Mouse (Mus musculus): ENCODE measurements around the gene Hist1h2ao.
"Not testable (repeated sequence)": the region's sequence is repeated elsewhere in the genome, so short reads cannot be mapped to it uniquely, and the experiment has no call there.

Gene Hist1h2ao

DNA sequence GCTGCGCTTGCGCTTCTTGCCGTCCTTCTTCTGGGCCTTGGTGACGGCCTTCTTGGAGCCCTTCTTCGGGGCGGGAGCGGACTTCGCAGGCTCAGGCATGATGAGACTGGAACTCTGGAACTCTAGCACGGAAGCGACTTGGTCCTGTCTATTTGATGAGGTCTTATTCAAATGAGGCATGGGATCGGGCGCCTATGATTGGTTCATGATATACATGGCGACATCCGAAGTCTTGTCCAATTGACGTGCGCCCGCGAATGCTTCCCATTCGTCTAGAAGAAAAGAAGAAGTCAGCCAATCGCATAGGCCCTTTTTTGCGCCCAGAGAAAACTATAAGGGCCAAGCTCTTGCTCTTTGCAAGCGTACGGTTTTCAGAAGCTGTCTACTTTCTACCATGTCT lies at the start of gene Hist1h2ao, which contains the start of gene Hist1h2bq:
Gene Hist1h2ao, plus strand, starts transcription at position 393 of the 400 bp plus-strand sequence.
Gene Hist1h2bq, minus strand, starts transcription at position 125 of the 400 bp plus-strand sequence.
- DNase-seq, result not testable (repeated sequence)

DNA sequence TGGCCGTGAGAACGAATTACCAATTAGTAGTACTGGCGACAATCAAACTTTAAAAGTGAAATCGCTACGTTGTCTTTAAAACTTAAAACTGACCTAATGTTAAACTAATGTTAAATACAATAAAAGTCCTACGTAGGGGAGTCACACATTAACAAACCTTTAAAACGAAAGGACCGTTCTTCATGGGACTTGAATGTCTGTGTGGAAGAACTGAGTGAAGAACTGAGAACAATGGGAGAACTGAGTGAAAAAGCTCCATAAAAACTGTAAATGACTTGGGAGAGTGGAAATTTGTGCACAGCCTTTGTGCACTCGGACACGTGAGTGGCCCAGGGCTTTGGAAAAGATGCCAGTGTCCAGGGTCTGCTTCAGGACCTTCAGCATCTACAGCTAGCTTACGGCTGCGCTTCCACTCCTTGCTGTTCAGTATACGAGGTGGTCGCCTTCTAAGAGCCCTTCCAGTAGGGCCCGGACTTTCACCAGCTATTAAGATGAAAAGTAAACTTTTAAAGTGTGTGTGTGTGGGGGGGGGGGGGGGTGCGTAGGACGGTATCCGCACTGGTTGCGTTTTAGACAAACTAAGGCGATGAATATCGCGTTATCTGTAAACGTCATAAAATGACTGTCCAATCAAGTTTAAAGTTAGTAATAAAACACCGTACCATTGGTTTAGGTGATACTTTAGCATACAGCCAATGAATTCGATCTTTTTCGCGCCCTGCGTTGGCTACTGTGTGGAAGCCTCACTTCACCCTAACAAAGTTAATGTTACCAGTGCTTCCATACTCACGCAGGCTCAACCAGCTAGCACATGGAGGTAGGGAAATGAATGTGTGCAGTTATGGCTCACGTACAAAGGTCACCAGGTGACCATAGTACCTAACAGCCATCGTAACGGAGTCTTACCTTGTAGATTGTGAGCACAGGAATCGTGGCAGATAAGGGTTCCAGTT lies 31.2 kb upstream of the Hist1h2ao start:
- DNase-seq, result peak; percentile 55

DNA sequence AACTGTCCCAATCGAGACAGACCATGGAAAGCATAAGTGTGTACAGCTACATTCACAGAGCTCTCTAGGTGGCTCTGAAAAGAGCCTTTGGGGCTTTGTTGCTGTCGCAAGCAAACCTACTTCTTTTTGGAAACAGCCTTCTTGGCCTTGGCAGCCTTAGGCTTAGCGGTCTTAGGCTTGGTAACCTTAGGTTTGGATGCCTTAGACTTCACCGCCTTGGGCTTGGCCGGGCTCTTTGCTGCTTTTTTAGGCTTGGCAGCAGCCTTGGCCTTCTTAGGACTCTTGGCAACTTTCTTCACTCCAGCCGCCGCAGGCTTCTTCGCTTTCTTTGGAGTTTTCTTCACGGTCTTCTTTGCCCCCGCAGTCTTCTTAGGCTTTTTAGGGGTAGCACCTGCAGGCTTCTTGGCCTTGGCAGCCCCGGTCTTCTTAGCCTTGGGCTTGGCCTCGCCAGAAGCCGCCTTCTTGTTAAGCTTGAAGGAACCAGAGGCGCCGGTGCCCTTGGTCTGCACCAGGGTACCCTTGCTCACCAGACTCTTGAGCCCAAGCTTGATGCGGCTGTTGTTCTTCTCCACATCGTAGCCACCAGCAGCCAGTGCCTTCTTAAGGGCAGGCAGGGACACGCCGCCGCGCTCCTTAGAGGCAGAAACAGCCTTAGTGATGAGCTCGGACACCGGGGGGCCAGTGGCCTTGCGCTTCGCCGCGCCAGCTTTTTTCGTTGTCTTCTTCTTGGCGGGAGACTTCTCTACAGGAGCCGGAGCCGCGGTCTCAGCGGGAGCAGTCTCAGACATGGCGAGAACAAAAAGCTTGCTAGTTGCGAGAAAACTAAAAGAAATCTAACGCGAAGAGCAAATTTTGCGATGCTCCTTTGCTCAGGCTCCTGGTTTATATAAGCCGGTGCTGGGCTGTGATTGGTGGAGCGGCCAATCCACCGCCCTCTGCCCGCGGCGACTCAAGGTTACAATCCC lies 30.2 kb upstream of the Hist1h2ao start, which contains the start of gene Hist1h1b:
Gene Hist1h1b, minus strand, starts transcription at position 859 of the 965 bp plus-strand sequence.
- DNase-seq, result no peak

DNA sequence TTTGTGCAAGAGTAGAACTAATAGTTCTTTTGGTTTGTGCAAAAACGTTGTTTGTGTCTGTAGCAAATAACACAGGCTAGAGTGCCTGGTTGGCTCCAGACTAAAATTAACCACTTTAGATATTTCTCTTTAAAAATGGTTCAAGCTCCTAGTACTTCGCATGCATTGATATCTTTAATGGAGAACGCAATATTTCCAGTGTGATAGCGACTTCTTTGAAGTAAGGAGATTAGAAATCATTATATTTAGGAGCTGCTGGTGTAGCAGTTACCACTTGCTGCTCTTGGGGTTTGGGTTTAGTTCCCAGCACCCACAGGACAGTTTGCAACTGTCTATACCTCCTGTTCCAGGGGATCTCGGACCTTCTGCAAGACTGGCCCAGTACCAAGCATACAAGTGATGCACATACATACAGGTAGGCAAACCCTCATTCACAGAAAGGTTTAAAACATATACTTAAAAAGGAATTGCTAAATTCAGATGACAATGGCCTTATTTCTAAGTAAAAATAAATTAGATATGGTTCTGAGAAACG lies 29.2 kb upstream of the Hist1h2ao start:
- no peak for DNase-seq

DNA sequence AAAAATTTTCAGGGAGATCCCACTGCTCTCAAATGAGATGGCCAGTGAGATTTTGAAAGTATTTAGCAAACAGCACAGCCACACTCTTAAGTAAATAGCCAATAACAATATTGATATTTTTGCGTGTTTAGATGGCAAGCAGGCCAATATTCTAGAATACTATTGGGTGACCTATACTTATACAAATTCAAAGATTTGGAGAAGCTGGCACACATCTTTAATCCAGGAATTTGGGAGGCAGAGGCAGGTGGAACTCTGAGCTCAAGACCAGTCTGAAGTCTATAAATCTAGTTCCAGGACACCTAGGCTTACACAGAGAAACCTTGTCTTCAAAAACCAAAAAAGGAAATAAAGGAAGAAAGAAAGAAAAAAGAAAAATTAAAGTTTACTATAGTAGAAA lies 28.6 kb upstream of the Hist1h2ao start:
- DNase-seq, result no peak

DNA sequence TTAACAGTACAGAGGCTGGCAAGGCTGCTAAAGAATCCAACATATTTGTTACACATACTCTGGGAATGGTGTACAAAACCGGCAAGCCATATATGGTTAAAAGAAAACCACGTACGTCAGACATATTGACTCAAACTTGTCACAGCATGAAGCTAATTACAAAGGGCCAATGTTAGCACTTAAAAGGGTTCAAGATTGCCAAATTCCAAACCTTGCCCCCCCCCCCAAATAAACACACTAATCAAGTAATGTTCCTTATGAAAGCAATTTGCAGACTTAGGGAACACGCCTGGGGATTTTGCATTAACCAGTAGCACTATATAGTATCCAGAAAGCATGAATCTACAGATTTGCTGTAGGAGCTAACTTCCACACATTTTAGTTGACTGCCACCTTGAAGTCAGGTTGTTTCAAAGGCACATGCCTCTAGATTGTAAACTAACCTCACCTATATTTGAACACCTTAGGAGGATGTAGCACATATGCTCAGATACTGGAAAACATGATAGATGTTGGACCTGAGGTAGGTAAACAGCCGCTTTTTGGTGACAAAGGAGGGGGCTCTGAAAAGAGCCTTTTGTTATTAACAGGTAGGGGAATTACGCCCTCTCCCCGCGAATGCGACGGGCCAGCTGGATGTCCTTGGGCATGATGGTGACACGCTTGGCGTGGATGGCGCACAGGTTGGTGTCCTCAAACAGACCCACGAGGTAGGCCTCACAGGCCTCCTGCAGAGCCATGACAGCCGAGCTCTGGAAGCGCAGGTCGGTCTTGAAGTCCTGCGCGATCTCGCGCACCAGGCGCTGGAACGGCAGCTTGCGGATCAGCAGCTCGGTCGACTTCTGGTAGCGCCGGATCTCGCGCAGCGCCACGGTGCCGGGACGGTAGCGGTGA lies 27.7 kb upstream of the Hist1h2ao start:
- DNase-seq, result not testable (repeated sequence)

DNA sequence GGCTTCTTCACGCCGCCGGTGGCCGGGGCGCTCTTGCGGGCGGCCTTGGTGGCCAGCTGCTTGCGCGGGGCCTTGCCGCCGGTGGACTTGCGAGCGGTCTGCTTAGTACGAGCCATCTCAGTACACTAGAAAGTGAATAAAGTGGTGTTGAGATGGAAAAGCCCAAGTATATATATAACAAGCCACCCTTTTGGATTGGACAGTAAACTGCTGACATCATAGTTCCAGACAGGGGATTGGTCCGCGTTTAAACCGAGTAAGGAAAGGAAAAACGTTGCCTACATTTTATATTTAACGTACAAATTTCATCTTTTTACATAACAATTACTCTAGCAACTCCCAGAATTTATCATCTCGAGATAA lies 27.0 kb upstream of the Hist1h2ao start, which contains the start of gene Hist1h3i:
Gene Hist1h3i, minus strand, starts transcription at position 116 of the 363 bp plus-strand sequence.
- DNase-seq, result peak; percentile 52

DNA sequence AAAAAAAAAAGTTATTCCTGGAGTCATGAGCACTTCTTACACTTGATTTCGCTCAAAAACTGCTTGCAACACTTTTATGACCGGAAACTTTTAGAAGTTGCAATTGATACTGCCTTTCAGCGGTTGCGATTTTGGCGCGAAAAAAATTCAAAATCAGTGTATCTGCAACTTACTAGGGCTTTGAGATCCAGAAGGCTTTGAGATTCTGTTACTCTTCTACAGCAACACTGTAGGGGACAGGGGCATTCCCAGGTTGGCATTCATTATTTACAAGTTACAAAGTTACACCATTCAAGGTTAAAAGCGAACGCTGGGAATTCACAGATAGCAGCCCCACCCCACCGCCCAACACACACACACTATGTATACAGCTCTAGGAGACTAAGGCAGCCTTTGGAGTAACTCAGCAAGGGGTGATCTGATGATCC lies 26.5 kb upstream of the Hist1h2ao start:
- no peak for DNase-seq

DNA sequence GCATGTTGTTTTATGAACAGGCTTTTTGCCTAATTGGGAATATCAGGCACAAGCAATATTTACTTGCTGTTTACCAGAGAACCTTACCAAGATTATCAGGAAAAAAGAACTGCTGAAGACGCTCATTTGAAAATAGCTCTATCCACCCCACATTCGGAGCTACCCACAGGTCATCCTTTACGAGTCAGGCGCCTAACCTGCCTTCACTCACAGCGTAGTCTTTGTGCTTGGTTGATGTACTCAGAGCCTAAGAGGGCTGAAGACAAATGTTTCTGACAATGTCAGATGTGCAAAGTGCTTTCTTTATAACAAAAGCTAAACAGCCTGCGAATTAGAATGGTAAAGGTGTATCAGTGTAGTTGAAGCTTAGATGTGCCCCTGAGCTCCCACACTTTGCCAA lies 26.0 kb upstream of the Hist1h2ao start:
- no peak for DNase-seq

DNA sequence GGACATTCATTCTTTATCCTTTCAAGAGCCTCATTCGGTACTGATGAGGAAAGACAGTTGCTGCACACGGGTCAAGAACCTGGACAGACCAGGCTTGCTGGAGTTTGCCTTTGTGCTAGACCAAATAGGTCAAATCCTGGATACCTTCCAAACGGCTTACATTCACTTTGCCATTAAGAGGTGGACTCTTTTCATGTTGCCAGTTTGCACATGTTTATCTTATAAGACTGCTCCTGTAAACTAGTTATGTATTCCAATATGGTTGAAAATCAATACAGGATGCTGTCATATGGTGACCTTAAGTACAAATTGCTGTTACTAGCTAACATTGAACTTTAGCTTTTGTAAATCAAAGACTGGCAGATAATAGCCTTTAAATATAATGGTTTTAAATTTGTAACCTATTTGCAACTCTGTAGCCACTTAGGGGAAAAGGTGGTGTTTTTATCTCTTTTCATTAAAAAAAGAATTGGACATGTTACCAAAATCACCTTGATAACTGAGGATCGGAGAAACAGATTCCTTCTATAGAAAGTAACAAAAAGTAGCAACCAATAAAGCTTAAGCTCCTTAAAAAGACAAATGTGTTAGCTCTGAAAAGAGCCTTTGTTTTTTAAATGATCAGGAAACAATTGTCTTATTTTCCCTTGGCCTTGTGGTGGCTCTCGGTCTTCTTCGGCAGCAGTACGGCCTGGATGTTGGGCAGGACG lies 23.9 kb upstream of the Hist1h2ao start:
- DNase-seq, result no peak

DNA sequence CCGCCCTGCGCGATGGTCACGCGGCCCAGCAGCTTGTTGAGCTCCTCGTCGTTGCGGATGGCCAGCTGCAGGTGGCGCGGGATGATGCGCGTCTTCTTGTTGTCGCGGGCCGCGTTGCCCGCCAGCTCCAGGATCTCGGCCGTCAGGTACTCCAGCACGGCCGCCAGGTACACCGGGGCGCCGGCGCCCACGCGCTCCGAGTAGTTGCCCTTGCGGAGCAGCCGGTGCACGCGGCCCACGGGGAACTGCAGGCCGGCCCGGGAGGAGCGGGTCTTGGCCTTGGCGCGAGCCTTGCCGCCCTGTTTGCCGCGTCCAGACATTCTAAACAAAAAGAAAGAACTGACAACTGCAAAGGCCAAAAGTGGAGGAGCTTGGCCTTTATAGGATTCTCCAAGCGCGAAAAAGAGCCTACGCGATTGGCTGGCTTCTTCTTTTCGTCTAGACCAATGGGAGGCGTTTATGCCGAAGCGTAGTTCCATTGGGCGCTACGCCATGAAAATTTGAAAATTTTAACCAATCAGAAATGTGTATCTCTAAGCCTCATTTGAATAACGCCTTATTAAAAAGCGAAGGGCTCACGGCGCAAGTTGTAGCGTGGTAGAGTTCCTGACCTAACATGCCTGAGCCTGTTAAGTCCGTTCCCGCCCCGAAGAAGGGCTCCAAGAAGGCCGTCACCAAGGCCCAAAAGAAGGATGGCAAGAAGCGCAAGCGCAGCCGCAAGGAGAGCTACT lies 23.2 kb upstream of the Hist1h2ao start, which contains the start of the genes Hist1h2an and Hist1h2bp:
Gene Hist1h2an, minus strand, starts transcription at position 320 of the 731 bp plus-strand sequence.
Gene Hist1h2bp, plus strand, starts transcription at position 563 of the 731 bp plus-strand sequence.
- DNase-seq, result peak; percentile 88

DNA sequence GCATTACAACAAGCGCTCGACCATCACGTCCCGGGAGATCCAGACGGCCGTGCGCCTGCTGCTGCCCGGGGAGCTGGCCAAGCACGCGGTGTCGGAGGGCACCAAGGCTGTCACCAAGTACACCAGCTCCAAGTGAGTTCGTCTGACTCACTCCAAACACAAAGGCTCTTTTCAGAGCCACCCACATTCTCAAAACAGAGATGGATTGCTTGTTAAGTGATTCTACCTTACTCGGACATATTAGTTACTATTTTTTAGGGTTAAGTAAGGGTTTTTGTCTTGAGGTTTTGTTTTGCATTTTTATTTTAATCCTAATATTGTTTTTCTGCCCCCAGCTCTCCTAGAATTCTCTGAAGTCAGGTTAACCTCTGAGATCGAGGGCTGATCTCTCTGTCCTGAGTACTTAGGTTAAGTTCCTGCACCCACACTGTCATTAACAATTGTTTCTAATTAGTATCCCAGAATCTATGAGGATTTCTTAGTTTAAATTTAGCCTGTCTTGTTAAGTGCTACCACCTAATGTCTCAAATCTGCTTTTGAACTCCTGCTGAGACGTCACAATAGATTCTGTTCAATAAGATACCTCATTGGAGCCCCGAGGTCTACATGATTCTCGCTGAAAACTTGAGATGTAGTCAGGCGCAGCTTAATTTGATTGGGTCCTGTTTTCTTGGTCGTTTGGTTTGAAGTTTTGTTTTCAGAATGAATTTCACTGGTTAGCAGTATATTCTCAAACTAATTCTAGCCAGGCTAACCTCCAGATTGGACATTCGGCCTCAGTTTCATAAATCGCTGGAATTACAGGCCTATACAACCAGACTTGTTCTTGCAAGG lies 22.3 kb upstream of the Hist1h2ao start:
- DNase-seq, result no peak

DNA sequence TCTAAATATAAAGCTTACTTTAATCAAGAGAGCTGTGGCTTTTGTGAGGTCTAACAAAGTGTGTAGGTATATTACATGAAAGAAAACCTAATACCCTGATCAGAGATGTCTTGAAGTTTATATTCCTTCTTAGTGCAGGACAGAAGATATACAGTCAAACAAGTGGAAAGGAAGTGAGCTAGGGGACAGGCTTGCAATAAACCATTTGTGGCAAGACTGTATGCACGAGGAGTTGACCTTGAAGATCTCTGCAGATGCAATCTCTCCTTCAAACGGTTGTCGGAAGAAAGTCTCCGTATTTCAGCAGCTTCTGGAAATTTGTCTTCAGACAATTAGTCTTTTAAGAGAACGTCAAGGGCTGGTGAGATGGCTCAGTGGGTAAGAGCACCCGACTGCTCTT lies 20.3 kb upstream of the Hist1h2ao start:
- DNase-seq, result no peak

DNA sequence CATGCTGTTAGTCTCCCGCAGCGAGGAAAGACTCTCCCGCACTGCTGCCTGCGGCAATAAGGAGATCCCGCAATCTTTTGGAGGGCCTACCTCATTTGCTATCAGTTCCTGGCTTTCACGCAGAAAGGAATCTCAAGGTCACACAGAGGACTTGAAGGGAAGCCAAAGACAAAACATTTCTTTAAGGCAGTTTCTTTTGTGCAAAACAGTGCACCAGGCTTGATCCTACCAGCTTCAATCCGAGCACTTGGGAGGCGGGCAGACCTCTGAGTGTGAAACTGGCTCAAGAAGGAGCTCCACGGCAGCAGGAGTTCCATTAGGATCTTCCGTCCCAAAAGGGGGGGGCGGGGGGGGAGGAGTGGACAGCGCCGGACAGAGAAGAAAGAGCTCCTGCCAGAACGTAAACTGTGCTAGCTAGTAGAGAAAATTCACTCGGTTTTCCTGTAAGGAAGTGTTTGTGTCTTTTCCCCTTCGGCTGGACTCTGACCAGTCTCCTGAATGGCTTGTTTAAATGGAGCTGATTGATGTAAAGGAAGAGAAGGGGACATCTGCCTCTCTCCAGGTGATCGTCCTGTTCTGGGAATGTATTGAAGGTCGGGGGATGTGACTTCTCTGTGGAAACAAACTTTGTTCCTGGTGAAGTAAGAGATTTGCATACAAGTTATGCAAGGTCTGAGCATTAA lies 19.5 kb upstream of the Hist1h2ao start:
- no peak for DNase-seq

DNA sequence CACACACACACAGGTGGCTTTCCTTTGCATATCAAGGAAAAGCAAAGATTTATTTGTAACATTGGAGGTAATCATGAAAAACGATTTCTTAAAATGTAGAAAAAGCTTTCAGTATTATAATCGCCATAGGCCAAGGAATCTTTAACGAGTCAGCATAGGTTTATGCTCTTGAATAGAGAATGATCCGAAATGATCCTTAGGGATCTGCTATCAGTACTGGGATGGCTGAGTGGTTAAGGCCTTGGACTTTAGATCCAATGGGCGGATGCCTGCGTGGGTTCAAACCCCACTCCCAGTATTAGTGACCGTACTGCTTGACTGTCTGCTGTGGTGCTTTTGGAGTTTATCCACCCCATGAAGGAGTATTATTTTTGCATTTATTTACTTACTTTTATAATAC lies 14.7 kb upstream of the Hist1h2ao start:
- DNase-seq, result no peak

DNA sequence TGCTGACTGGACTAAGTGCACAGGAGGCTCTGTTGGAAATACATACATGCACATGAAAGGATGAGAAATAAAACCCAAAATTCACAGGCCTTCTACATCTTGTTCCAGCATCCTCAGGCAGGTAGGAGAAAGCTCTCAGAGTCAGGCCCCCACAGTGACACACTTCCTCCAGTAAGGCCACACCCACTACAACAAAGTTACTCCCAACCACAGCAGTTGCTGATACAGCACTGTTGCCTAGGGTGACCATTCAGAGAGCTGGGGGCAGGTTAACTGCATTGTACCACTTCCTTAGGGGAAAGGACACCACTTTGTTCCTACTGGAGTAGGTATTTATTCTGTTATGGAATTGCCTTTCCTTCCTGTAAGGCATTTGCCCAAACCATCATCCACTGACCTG lies 13.1 kb upstream of the Hist1h2ao start:
- DNase-seq, result not testable (repeated sequence)

DNA sequence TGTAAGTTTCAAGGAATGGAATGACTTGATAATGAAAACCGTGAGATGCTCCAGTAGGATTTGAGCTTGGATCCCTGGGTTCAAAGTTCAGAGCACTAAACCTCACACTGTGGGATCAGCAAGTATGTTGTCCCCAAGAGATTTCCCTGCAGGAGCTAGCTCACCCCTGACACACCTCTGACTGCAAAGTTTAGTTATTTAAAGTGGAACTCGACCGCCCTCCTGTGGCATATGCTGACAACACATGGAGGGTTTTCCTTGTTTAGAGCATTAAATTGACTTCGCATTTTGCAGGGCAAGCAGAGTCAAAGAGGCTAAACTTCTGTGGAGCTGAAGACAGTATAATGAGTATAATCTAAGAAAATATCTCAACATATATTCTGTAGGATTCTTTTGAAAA lies 7.2 kb upstream of the Hist1h2ao start:
- DNase-seq, result not testable (repeated sequence)

DNA sequence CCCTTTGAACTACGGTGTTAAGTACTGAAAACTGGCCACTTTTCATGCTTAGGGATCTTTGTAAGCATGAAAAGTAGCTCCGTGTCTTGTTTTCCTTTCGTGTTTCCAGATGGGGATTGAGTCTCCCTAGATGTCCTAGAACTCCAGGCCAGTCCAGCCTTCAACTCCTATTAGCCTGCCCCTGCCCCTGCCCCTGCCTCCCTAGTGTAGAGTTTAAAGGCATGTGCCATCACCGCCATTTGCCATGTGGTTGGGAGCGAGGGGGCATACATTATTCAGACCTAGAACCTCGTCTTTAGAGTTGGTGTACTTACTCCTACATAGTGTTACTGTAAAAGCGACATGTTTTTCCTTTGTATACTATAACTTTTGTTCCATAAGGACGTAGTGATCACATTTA lies 809 bp downstream of the Hist1h2ao start:
- not testable (repeated sequence) for DNase-seq

DNA sequence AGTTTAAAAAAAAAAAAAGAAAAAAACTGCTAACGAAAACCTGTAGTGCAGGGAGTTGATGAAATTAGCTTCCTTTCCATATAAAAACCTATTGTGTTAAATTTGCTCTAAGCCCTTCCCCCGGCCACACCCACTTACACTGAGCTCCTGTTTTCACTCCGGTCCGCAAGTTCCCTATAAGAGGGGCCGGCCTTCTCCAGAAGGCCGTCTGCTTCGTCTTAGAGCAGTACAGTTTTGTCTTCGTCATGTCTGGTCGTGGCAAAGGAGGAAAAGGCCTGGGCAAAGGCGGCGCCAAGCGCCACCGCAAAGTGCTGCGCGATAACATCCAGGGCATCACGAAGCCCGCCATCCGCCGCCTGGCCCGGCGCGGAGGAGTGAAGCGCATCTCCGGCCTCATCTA lies 1.3 kb downstream of the Hist1h2ao start, which contains the start of gene Hist1h4m:
Gene Hist1h4m, plus strand, starts transcription at position 208 of the 400 bp plus-strand sequence.
- DNase-seq, result peak; percentile 26

Measured in kidney, adult 9 months (tissue).